Mouse (Mus musculus) liver, embryonic 14.5 days (tissue): ENCODE data around the gene Erg. TPM values are rescaled to one million over a fixed set of nuclear protein-coding genes. Genes with fewer than 3 reads are reported as not detected.

ENCODE experiments used
- ATAC-seq: fragments of 200-750 bp; cut with Nextera tagmentation; 2 replicates; pipeline ENCODE4 v1.8.0; 2017; ENCODE audit warnings: moderate number of reproducible peaks, mild to moderate bottlenecking, moderate library complexity; ENCODE audit not compliant: insufficient read depth
- DNase-seq, 3 experiments: peaks; one replicate each; pipeline ENCODE4 v3.0.0-alpha.2; 2012 to 2013; ENCODE audit warnings: low read depth in 3 of 3, low spot score in 3 of 3
- H3K27ac ChIP-seq: fragments of 300-500 bp; sonication (generic); 2 replicates; pipeline ENCODE4 v1.5.1; 2014; ENCODE audit warnings: moderate library complexity, mild to moderate bottlenecking, control low read depth, inconsistent platforms
- H3K27me3 ChIP-seq: fragments of 300-500 bp; sonication (generic); 2 replicates; pipeline ENCODE4 v1.6.1; 2014; ENCODE audit warnings: mild to moderate bottlenecking, low read length, moderate library complexity; ENCODE audit not compliant: control insufficient read depth, insufficient read depth
- H3K36me3 ChIP-seq: fragments of 300-500 bp; sonication (generic); replicated peaks from 2 replicates; pipeline ENCODE4 v1.6.1; 2014; ENCODE audit warnings: low read depth; ENCODE audit not compliant: control insufficient read depth, insufficient read depth
- H3K4me1 ChIP-seq, 2 experiments: fragments of 200-500 bp in 1 of 2; fragments of 300-500 bp in 1 of 2; sonication (generic) in 1 of 2; replicated peaks; 2 replicates each; pipeline ENCODE4 v1.6.1; 2012 to 2014; ENCODE audit warnings: antibody characterized with exemption in 1 of 2, inconsistent platforms in 1 of 2, low read length in 1 of 2; ENCODE audit not compliant: control insufficient read depth in 2 of 2, insufficient read depth in 2 of 2
- H3K4me2 ChIP-seq: fragments of 300-500 bp; sonication (generic); 2 replicates; pipeline ENCODE4 v1.6.1; 2014; ENCODE audit warnings: low read depth, mild to moderate bottlenecking, control low read depth, moderate library complexity
- H3K4me3 ChIP-seq, 2 experiments: fragments of 200-500 bp in 1 of 2; fragments of 300-500 bp in 1 of 2; sonication (generic) in 1 of 2; 2 replicates each; pipeline ENCODE4 v1.5.1; 2012 to 2014; ENCODE audit warnings: low read depth in 2 of 2, low read length in 2 of 2, mild to moderate bottlenecking in 2 of 2, control low read depth in 1 of 2, inconsistent platforms in 1 of 2, moderate library complexity in 1 of 2; ENCODE audit not compliant: insufficient read depth in 1 of 2
- H3K9ac ChIP-seq: fragments of 300-500 bp; sonication (generic); replicated peaks from 2 replicates; pipeline ENCODE4 v1.6.1; 2014; ENCODE audit warnings: mild to moderate bottlenecking, control low read depth, moderate library complexity
- H3K9me3 ChIP-seq: fragments of 300-500 bp; sonication (generic); 2 replicates; pipeline ENCODE4 v1.6.1; 2016; ENCODE audit warnings: low read length, mixed read lengths; ENCODE audit not compliant: control insufficient read depth
- CTCF ChIP-seq: IDR thresholded peaks from 2 replicates; pipeline ENCODE4 v1.5.1; 2016; ENCODE audit warnings: antibody characterized with exemption, low read depth, control low read depth
- EP300 ChIP-seq: IDR thresholded peaks from 2 replicates; pipeline ENCODE4 v1.6.1; 2016; ENCODE audit warnings: antibody characterized with exemption, low read depth
- WGBS: fragments of 180-500 bp; shearing (Covaris S2); extraction: QIAGEN DNeasy Blood & Tissue Kit; methylation state at CpG from one replicate; pipeline ENCODE4 v1.1.7; 2014; ENCODE audit not compliant: insufficient replicate concordance; 5-methylcytosine and 5-hydroxymethylcytosine counted together
- polyA plus RNA-seq, 2 experiments: library from polyadenylated mRNA; depleted of rRNA in 1 of 2; stranded (reverse) in 1 of 2; unstranded in 1 of 2; fragments of >200 nt; fragmentation: Nextera tagmentation in 1 of 2; extraction: Ambion mirVana in 1 of 2; gene quantifications; 2 replicates each; pipeline versions ENCODE4 v1.2.1 to v1.2.3; 2012 to 2014

Erg gene
- polyA plus RNA-seq, 2 experiments = 0.61 to 2.8 TPM

- DNase-seq (no peak), ATAC-seq (no peak)
- Histone ChIP-seq H3K36me3 (no peaks in the 10 kb centered on the region), H3K27me3 (no peaks in the 10 kb centered on the region), H3K9ac (no peak overlapping the region), H3K4me2 (no peak overlapping the region), H3K4me1 (no peaks in the 10 kb centered on the region), H3K27ac (no peak overlapping the region), H3K4me3 (no peak overlapping the region), H3K9me3 (no peaks in the 10 kb centered on the region)
- no peak for TF ChIP-seq CTCF
- TF ChIP-seq EP300 = no peak
- WGBS = 73% methylated on average over 9 of the region's 9 CpGs
These were observed 171.0 kb downstream of the Erg start for GRCm38 (mm10) chr16:95415372-95415771.

- no peak for DNase-seq
- WGBS = 46% methylated on average over 3 of the region's 3 CpGs
- H3K9ac ChIP-seq = no peak overlapping the region
- H3K9me3 ChIP-seq = no peaks in the 10 kb centered on the region
- no peaks in the 10 kb centered on the region for H3K27me3 ChIP-seq
- no peaks in the 10 kb centered on the region for H3K4me1 ChIP-seq
- no peak overlapping the region for H3K4me2 ChIP-seq
- no peaks in the 10 kb centered on the region for H3K36me3 ChIP-seq
- no peak for ATAC-seq
- no peak overlapping the region for H3K27ac ChIP-seq
- TF ChIP-seq CTCF (no peak), EP300 (no peak)
- H3K4me3 ChIP-seq = no peak overlapping the region
These were observed 172.9 kb downstream of the Erg start for GRCm38 (mm10) chr16:95413401-95413959.

GRCm38 (mm10) chr16:95408096-95408495 lies 178.3 kb downstream of the Erg start:
- Histone ChIP-seq H3K36me3 (no peaks in the 10 kb centered on the region), H3K9me3 (no peaks in the 10 kb centered on the region), H3K27me3 (no peaks in the 10 kb centered on the region), H3K4me3 (no peak overlapping the region), H3K4me2 (no peak overlapping the region), H3K9ac (no peak overlapping the region), H3K27ac (no peak overlapping the region), H3K4me1 (0 out of 4 replicates have a peak, but pooled peaks cover 0 to 2% of the 10 kb centered on the region in 2 experiments)
- no peak for ATAC-seq
- WGBS = 55% methylated on average over 14 of the region's 14 CpGs
- no peak for TF ChIP-seq EP300
- no peak for TF ChIP-seq CTCF
- no peak for DNase-seq

GRCm38 (mm10) chr16:95405496-95405895 lies 180.9 kb downstream of the Erg start:
- 50% methylated on average over 3 of the region's 3 CpGs for WGBS
- H3K4me3 ChIP-seq = no peak overlapping the region
- H3K36me3 ChIP-seq = no peaks in the 10 kb centered on the region
- H3K9me3 ChIP-seq = no peaks in the 10 kb centered on the region
- H3K4me1 ChIP-seq = peaks cover 0 to 7% of the 10 kb centered on the region in 2 experiments; a peak in 1 of 4 replicates
- H3K27me3 ChIP-seq = no peaks in the 10 kb centered on the region
- TF ChIP-seq CTCF (no peak), EP300 (no peak)
- ATAC-seq = no peak
- H3K27ac ChIP-seq = no peak overlapping the region
- no peak overlapping the region for H3K9ac ChIP-seq
- H3K4me2 ChIP-seq = no peak overlapping the region
- DNase-seq = no peak

GRCm38 (mm10) chr16:95403453-95403852 lies 182.9 kb downstream of the Erg start:
- Histone ChIP-seq H3K27me3 (no peaks in the 10 kb centered on the region), H3K27ac (no peak overlapping the region), H3K9me3 (no peaks in the 10 kb centered on the region), H3K4me1 (peaks cover 0 to 7% of the 10 kb centered on the region in 2 experiments; a peak in 1 of 4 replicates), H3K36me3 (no peaks in the 10 kb centered on the region), H3K9ac (no peak overlapping the region), H3K4me2 (no peak overlapping the region), H3K4me3 (no peak overlapping the region)
- TF ChIP-seq EP300 (no peak), CTCF (no peak)
- DNase-seq (no peak), ATAC-seq (peak; percentile 35; the same call in 1 of the 2 replicates)
- 58% methylated on average over 5 of the region's 5 CpGs for WGBS
